Mouse (Mus musculus): Measurements from ENCODE around the gene Gm11634.
A peak's percentile ranks its signal among the peaks of the same experiment; 100 is the strongest.
"Not testable (repeated sequence)": the region's sequence is repeated elsewhere in the genome, so short reads cannot be mapped to it uniquely, and the experiment has no call there.

Gm11634 gene

DNA sequence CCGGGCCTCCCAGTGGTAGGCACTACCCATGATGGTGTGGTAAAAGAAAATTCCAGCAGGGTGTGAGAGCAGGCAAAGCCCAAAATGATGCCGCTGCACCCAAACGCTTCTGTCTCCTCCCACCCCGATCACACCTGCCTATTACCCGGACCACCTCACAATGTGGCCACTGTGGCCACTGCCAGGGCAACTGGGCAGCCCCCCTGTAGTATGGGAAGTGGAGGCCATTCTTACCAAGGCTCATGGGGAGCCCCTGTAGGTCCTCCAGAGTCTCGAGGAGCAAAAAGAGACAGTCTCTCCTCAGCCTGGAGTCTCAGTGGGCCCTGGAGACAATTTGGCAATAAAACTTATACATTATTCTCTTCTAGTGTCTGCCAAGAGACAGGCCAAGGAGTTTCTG, at the start of gene Gm11634:
Gene Gm11634 (minus strand): TSS at position 101 of the 400 bp plus-strand sequence.
- no peak for DNase-seq

GRCm38 (mm10) chr11:101647093-101647492, 48.0 kb upstream of the Gm11634 start:
- not testable (repeated sequence) for DNase-seq

- DNase-seq = not testable (repeated sequence)
Measured at GRCm38 (mm10) chr11:101646283-101646794, 47.3 kb upstream of the Gm11634 start.

DNA sequence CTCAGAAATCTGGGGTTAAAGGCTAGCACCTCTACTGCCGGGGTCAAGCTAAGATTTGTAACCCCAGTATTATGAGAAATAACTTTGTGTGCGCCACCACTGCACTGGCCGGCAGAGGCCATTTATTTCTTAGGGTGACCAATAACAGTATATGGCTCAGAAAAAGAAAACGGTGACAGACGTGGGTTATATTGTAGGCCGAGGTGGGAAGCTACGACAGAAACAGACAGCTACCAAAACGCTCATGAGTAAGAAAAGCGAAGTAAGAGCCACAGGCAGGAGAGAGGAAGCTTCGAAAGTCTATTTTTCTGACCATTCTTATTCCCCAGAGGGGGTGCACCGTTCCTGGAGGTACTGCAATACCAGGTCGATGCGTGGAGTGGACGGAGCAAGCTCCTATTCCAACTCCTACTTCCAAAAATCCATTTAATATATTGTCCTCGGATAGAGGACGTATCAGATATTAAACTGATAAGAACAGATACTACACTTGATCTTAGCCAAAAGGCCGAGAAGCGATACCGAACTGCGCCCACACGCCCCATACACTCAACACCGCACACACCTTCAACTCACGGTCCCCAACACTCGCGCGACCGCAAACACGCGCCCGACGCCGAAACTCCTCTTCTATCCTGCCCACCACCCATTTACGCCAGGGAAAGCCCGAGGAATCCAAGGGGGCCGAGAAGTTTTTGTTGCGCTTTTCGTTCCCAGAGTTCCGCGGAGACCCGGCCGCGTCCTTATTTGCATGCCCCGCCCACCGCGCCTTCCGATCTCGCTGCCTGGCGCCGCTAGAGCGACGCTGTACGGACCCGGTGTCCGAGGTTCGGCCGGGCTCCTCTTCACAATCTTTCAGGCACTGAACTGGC, 46.6 kb upstream of the Gm11634 start:
- DNase-seq = peak; percentile 69

DNA sequence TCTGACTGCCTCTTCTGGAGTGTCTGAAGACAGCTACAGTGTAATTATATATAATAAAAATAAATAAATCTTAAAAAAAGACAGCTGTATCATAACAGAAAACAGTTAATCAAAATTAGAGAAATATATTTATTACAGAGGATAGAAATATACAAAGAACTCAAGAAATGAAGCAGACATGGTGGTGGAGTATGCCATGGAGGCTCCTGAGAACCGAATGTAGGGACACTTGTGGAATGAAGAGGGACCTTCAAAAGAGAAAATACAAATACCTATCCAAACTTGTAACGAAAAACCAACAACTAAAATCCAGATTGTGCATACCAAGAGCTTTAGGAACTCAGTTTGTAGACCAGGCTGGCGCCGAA, 46.0 kb upstream of the Gm11634 start:
- DNase-seq = not testable (repeated sequence)

- DNase-seq = no peak
Measured at GRCm38 (mm10) chr11:101644591-101644990, 45.5 kb upstream of the Gm11634 start.

DNA sequence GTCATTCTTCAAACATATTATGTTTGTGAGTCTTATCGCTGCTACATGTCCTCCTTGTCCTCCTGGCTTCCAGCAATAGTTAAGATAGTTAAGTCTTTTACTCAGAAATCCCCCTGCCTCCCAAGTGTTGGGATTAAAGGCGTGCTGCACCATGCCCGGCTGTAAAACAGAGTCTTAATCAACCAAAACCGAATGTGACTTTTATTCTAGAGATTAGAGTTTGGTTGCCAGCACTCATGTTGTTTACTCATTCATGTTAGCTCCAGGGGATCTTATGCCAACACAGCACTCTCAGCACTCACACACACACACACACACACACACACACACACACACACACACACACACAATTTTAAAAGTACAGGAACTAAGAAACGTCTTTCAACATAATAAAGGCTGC, 43.9 kb upstream of the Gm11634 start:
- DNase-seq = no peak

GRCm38 (mm10) chr11:101641710-101642642, 42.9 kb upstream of the Gm11634 start:
- peak; percentile 48 for DNase-seq

GRCm38 (mm10) chr11:101640857-101641709, 42.0 kb upstream of the Gm11634 start:
- DNase-seq = peak; percentile 76

DNA sequence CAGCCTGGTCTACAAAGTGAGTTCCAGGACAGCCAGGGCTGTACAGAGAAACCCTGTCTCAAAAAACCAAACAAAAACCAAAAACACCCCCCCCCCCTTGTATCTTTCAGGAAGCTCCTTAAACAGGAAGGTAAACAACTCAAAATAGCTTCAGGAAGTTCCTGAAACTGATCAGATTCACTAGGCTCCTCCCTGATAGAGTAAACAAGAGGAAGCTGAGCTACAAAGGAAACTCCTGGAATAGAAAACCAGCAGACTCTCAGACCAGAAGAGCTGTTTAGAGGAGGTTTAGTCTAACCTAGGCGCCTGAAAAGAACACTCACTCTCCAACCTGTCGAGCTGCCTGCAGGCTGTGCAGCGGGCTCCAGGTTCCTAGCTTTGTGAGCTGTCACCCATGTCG, 40.7 kb upstream of the Gm11634 start:
- no peak for DNase-seq

DNA sequence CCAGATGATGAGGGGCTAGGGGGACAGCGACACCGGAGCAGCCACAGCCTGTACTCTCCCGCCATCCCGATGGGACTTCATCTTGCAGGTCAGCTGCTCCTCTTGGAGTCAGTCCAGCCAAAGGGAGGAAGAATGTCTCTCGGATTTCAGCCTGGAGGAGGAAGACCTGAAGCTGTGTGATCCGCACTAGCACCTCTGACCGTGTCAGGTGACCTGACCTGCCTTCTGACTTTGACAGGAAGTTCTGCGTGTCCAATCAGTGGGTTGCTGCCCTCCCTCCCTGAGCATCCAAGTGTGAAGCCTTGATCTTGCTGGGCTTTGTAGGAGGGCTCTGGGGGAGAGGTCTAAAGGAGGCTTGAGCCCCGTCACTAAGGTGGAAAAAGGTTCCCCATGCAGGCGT, 36.6 kb upstream of the Gm11634 start:
- peak; percentile 78 for DNase-seq

- not testable (repeated sequence) for DNase-seq
Measured at GRCm38 (mm10) chr11:101628733-101629417, 29.8 kb upstream of the Gm11634 start.

DNA sequence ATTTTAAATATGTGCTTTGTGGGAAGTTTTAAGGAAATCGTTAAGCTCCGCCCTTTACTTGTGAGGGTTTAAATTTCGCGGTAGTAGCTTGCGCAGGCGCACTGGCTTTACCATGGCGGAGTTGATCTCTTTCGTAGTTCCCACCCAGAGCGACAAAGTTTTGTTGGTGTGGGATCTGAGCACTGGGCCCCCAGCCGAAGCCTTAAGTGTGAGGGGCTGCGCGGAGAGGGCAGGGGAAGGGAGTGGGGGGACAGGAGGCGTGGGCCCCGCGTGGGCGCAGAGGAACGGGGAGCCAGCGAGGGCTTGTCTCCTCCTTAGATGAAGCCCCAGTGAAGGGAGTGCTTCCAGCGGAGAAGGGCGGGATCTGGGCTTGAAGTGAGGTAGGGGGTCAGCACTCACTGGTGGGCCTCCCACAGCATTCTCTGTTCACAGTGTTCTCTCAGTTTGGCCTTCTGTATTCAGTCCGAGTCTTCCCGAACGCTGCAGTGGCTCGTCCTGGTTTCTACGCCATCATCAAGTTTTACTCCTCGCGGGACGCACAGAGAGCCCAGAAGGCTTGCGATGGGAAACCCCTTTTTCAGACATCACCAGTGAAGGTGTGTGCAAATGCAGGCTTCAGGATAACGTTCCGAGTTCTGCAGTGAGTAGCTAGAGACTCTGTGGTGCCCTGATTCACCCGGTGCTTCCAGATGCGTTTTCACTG, 29.0 kb upstream of the Gm11634 start:
- peak; percentile 80 for DNase-seq

GRCm38 (mm10) chr11:101626995-101627856, 28.2 kb upstream of the Gm11634 start, which contains the start of gene Rdm1:
TSS of gene Rdm1 (plus strand) at chr11:101627195.
- DNase-seq = peak; percentile 85

DNA sequence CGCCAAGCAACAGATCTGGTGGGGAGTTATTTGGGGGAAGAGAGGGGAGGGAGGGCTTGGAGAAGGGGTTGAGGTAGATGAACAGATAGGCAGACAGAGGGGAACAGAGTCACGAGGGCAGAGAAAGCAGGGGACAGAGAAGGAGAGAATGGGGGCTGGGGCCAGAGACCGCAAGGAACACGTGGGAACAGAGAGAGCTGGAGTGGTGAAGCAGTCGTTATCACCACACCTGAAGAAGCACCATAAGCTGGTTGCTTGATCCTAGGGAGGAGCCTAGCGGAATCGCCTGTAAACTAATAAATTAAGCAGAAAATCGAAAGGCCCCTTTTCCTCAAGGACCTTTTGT, 27.6 kb upstream of the Gm11634 start:
- no peak for DNase-seq

- DNase-seq = not testable (repeated sequence)
Measured at GRCm38 (mm10) chr11:101620022-101620655, 21.1 kb upstream of the Gm11634 start.

DNA sequence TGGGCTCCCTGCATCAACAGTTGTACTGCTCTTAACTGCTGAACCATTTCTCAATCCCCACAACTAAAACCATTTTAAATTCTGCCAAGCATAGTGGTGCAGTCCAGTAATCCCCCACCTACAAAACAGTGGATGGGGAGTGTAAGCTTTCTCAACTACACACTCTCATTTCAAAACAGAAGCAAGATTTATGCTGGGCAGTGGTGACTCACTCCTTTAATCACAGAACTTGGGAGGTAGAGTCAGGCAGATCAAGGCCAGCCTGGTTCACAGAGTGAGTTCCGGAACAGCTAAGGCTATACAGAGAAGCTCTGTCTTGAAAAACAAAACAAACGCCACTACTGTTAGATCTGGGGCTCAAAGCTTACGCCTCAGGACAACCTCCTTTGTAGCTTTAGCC, 19.5 kb upstream of the Gm11634 start:
- no peak for DNase-seq

DNA sequence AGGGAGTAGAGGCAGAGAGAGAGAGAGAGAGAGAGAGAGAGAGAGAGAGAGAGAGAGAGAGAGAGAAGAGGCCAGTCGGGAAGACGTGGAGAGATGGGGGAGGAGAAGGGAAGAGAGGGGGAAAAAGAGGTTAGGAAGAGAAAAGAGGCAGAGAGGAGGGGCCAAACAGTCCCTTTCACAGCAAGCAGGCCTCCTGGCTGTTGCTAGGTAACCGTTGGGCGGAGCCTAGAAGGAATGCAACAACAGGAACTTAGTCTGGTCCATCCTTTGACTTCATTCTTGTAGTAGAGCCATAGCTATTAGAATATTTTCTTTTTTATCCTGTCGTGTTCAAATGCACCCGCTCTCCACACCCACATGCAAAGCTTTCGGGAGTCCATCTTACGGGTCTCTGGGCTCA, 18.8 kb upstream of the Gm11634 start:
- no peak for DNase-seq

- DNase-seq = no peak
Measured at GRCm38 (mm10) chr11:101616948-101617767, 18.1 kb upstream of the Gm11634 start.

All from kidney, adult 11 months (tissue).